Mouse (Mus musculus): ENCODE measurements around the gene Sacs. TPM values are rescaled to one million over a fixed set of nuclear protein-coding genes. Genes with fewer than 3 reads are reported as not detected.

Gene Sacs
- total RNA-seq, 2 experiments from 2014 or later, result 27.2 to 28.0 TPM

DNA sequence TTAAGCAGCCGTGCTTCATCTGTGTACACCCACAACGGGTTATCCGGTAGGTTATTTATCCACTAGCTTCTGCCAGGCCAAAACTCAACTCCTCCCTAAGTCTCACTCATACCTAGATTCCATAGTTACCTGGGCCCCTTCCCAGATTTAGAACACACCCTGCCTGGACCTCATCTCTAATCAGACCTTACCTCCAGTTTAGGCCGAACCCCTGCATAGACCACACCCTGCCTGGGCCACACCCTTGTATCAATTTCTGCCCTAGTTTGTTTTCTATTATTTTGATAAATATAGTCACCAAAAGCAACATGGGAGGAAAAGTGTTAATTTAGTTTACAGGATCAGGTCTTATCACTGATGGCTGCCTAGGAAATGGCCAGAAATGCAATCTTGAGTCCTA lies 91.9 kb downstream of the Sacs start:
- ATAC-seq (replicated peaks; ENCODE audit: low FRiP score, poor library complexity, severe bottlenecking), result no peak

DNA sequence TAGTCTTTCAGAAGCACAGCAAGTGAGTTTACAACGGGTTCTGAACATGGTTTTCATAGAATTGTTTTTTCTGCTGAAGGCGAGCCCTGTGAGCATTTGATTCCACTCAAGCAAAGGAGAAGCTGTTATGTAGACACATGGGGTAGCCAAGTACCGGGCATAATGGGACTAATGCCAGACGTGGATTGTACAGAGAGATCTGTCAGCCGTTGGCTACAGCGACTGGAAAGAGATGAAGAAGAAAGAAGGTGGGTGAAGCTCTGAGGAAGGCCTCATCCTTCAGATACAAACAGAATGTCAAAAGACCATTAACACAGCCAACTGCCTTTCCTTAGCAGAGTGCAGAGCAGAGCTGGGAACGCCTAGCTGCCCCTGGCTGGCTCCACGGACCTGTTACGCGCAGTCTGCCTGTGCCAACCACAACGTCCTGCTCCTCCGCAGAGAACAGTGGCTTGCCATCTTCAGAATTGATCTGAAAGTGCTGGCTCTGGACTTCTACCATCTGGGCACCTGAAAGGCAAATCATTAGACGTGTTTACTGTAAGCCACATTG lies 93.8 kb downstream of the Sacs start:
- no peak for ATAC-seq (replicated peaks; ENCODE audit: low FRiP score, poor library complexity, severe bottlenecking)

- ATAC-seq (replicated peaks; ENCODE audit: low FRiP score, poor library complexity, severe bottlenecking), result no peak
These were observed 97.7 kb downstream of the Sacs start for GRCm38 (mm10) chr14:61235846-61236474.

DNA sequence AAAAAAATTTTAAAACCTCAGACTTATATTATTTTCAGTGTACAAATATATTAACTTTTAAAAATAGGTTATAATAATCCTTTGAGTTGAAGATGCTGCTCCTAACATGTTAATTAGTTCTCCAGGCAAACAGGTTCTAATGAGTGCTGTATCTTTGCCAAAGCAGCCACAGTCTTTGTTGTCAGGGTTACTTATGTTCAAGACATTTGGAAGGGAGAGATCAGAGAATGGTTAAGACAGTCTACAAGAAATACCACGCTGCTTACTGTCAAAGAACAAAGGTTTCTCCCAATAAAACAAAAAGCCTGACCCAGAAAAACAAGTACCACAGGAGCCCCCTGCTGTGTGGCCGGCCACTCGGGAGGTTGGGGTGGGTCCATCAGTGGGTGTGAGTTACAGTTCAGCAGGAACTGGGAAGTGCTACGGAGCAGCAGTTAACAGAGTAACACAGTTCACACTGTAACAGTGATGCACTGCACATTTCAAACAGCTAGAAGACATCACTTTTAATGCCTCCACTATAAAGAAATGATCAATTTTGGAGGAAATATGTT lies 98.9 kb downstream of the Sacs start:
- ATAC-seq (replicated peaks; ENCODE audit: low FRiP score, poor library complexity, severe bottlenecking), result no peak

GRCm38 (mm10) chr14:61238751-61239150 lies 100.5 kb downstream of the Sacs start:
- ATAC-seq (replicated peaks; ENCODE audit: low FRiP score, poor library complexity, severe bottlenecking), result no peak

GRCm38 (mm10) chr14:61242611-61243010 lies 104.4 kb downstream of the Sacs start:
- ATAC-seq (replicated peaks; ENCODE audit: low FRiP score, poor library complexity, severe bottlenecking), result no peak

DNA sequence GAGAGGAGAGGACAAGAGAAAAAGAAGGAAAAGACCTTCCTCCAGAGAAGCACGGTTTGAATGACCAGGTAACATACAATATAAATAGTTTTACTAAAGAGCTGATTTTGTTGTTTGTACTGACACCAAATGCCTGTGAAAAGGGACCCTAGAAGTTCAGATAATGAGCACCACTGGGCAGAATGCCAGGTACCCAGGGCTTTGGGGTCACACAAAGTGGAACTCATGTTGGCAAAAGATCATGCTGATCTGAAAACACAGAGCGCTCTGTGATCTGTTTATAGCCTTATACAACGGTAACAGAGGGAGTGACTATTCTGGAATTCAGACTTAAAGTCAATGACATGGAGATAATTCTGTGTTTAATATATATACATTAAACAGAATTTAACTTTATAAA lies 108.2 kb downstream of the Sacs start:
- no peak for ATAC-seq (replicated peaks; ENCODE audit: low FRiP score, poor library complexity, severe bottlenecking)

GRCm38 (mm10) chr14:61252596-61253388 lies 114.5 kb downstream of the Sacs start:
- no peak for ATAC-seq (replicated peaks; ENCODE audit: low FRiP score, poor library complexity, severe bottlenecking)

GRCm38 (mm10) chr14:61258352-61258751 lies 120.1 kb downstream of the Sacs start, which contains the start of gene Sgcg:
Gene Sgcg, minus strand, starts transcription at chr14:61258490.
- ATAC-seq (replicated peaks; ENCODE audit: low FRiP score, poor library complexity, severe bottlenecking), result no peak

DNA sequence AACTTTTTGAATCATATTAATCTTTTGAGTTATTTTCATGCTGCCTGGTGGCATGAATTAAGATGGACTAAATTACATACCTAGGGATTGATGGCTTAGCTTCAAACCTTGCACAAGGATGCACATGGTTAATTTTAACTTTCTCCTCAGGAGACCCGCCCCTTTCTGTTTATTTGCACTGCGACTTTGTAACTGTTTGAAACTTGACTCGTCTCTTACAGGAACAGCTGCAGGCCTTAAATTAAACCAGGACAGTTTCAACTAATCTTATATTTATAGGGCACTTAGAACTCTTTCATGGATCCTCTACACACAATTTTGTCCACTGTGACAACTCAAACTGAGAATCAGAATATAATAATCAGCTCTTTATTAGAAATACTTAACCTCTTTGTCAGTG lies 120.8 kb downstream of the Sacs start:
- no peak for ATAC-seq (replicated peaks; ENCODE audit: low FRiP score, poor library complexity, severe bottlenecking)

DNA sequence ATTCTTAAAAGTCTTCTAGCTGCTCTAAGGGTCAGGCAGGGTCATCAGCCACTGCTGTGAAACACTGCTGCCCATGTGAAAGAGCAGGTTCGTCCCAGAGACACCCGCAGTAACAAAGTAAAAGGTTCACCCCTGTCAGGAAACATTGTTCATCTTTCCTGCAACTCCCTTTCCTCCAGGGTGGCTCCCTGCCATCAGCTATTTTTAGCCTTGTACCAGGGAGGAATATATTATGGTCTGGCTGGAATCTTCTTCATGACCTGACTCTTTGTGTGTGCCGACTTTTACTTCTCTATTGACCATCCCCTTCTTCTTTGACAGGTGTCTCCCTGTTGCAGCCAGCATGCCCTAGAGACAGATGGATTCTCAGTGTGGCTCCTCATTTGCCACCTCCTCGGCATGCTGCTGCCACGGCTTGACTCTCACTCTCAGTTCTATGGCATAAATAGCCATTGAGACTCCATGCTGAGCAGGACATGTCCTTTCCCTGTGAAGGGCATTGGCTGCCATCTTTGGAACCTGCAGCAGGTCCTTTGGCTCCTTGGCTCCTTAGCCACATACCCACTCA lies 129.7 kb downstream of the Sacs start:
- no peak for ATAC-seq (replicated peaks; ENCODE audit: low FRiP score, poor library complexity, severe bottlenecking)

- no peak for ATAC-seq (replicated peaks; ENCODE audit: low FRiP score, poor library complexity, severe bottlenecking)
These were observed 136.3 kb downstream of the Sacs start for GRCm38 (mm10) chr14:61274414-61275198.

GRCm38 (mm10) chr14:61277285-61277684 lies 139.0 kb downstream of the Sacs start:
- ATAC-seq (replicated peaks; ENCODE audit: low FRiP score, poor library complexity, severe bottlenecking), result no peak

GRCm38 (mm10) chr14:61278676-61279300 lies 140.5 kb downstream of the Sacs start:
- no peak for ATAC-seq (replicated peaks; ENCODE audit: low FRiP score, poor library complexity, severe bottlenecking)

- ATAC-seq (replicated peaks; ENCODE audit: low FRiP score, poor library complexity, severe bottlenecking), result no peak
These were observed 150.5 kb downstream of the Sacs start for GRCm38 (mm10) chr14:61288606-61289286.

Measured in erythroid progenitor cell, adult 5-6 weeks (primary cell).